In genomic region chr11:109795536-109795935, GRCm38 (mm10) we compare ENCODE assay signal across 39 mouse cellular contexts. TPM values are rescaled to one million over a fixed set of nuclear protein-coding genes. Genes with fewer than 3 reads are reported as not detected.
DNase-seq lines count a peak whose midpoint lies in the region; ATAC-seq and TF ChIP-seq lines count a peak whose summit lies in the region.
"Had no signal": no experiment of that assay in that cellular context is flagged by ENCODE, and none has a peak within 500 bp of the region (broad histone marks: within the 10 kb centered on the region; RNA-seq: fewer than 3 reads in every experiment).

No protein-coding gene starts in this region.

- H3K4me1 ChIP-seq in embryonic fibroblast, embryonic 13.5 days (ENCODE audit: control insufficient read depth, insufficient read depth, low read length) = peaks cover 3% of the 10 kb centered on the region; the same call in 1 of the 2 replicates
- no peaks in the 10 kb centered on the region for H3K4me1 ChIP-seq in neural tube, embryonic 15.5 days
- H3K4me1 ChIP-seq: forebrain, embryonic 10.5 days; forebrain, embryonic 15.5 days; heart, embryonic 13.5 days; hindbrain, embryonic 12.5 days; neural tube, embryonic 12.5 days; stomach, embryonic 15.5 days had no signal

- no peak for TF ChIP-seq CTCF in embryonic fibroblast, embryonic 13.5 days (IDR thresholded peaks at IDR 0.05; ENCODE audit: borderline replicate concordance, insufficient read depth, low read length)

- peak overlapping the region; percentile 88 for H3K27ac ChIP-seq in embryonic fibroblast, embryonic 13.5 days (ENCODE audit: insufficient read depth, low read length)
- H3K27ac ChIP-seq in neural tube, embryonic 15.5 days (replicated peaks) = no peak overlapping the region
- H3K27ac ChIP-seq: forebrain, embryonic 10.5 days; forebrain, embryonic 15.5 days; heart, embryonic 13.5 days; hindbrain, embryonic 12.5 days; hindbrain, postnatal 0 days; liver, embryonic 14.5 days; neural tube, embryonic 12.5 days; stomach, embryonic 15.5 days had no signal

- no peak overlapping the region for H3K4me3 ChIP-seq in embryonic fibroblast, embryonic 13.5 days (ENCODE audit: insufficient read depth, low read length)
- no peak overlapping the region for H3K4me3 ChIP-seq in neural tube, embryonic 15.5 days (replicated peaks)
- H3K4me3 ChIP-seq: forebrain, embryonic 10.5 days; forebrain, embryonic 15.5 days; heart, embryonic 13.5 days; hindbrain, embryonic 12.5 days; neural tube, embryonic 12.5 days; stomach, embryonic 15.5 days had no signal

- peak; percentile 58 for ATAC-seq in megakaryocyte progenitor cell, adult 5-6 weeks (replicated peaks; ENCODE audit: poor library complexity)
- no peak for ATAC-seq in neural tube, embryonic 15.5 days (ENCODE audit: low FRiP score)
- ATAC-seq: CD4-positive, CD25-positive, alpha-beta regulatory T cell, adult 4 months; forebrain, embryonic 15.5 days; hindbrain, postnatal 0 days; intestine, embryonic 16.5 days; midbrain, embryonic 16.5 days had no signal

- H3K9me3 ChIP-seq in neural tube, embryonic 15.5 days (replicated peaks) = no peaks in the 10 kb centered on the region
- H3K9me3 ChIP-seq: forebrain, embryonic 15.5 days; heart, embryonic 13.5 days; hindbrain, embryonic 12.5 days; neural tube, embryonic 12.5 days; stomach, embryonic 15.5 days had no signal

- no peak overlapping the region for H3K4me2 ChIP-seq in neural tube, embryonic 15.5 days
- H3K4me2 ChIP-seq: forebrain, embryonic 15.5 days; heart, embryonic 13.5 days; hindbrain, embryonic 12.5 days; midbrain, embryonic 11.5 days; neural tube, embryonic 12.5 days; stomach, embryonic 15.5 days had no signal

- TF ChIP-seq POLR2A in embryonic fibroblast, embryonic 13.5 days (IDR thresholded peaks at IDR 0.05; ENCODE audit: low read depth, low read length) = no peak

- no peaks in the 10 kb centered on the region for H3K36me3 ChIP-seq in neural tube, embryonic 15.5 days
- H3K36me3 ChIP-seq: forebrain, embryonic 10.5 days; forebrain, embryonic 15.5 days; heart, embryonic 13.5 days; hindbrain, embryonic 12.5 days; neural tube, embryonic 12.5 days; stomach, embryonic 15.5 days had no signal

- no peak overlapping the region for H3K9ac ChIP-seq in neural tube, embryonic 15.5 days (replicated peaks)
- H3K9ac ChIP-seq: forebrain, embryonic 15.5 days; heart, embryonic 13.5 days; hindbrain, embryonic 12.5 days; liver, embryonic 14.5 days; neural tube, embryonic 12.5 days; stomach, embryonic 15.5 days had no signal

- 78% methylated on average over 2 of the region's 2 CpGs for WGBS in neural tube, embryonic 15.5 days

- DNase-seq in 3134 (ENCODE audit: extremely low read depth, insufficient read length, low spot score) = peak; percentile 73
- peak; percentile 45 for DNase-seq in 416B (ENCODE audit: low read depth)
- no peak for DNase-seq in cerebellum, adult 11-12 months
- DNase-seq in urinary bladder, adult 18-20 months (ENCODE audit: low spot score in 2 of 2) = no peak
- DNase-seq: adrenal gland, postnatal 25 days; cerebellum, adult 18-20 months; cerebellum, postnatal 10 days; heart, postnatal 10 days; kidney, adult 8-10 months; kidney, postnatal 14 days; layer of hippocampus, adult 9-11 months; liver; lung, adult 2 months; lung, postnatal 14 days; right cerebral cortex, postnatal 25 days had no signal

- no peaks in the 10 kb centered on the region for H3K27me3 ChIP-seq in neural tube, embryonic 15.5 days (replicated peaks)
- H3K27me3 ChIP-seq: forebrain, embryonic 15.5 days; heart, embryonic 13.5 days; hindbrain, embryonic 12.5 days; neural tube, embryonic 12.5 days; stomach, embryonic 15.5 days had no signal

RNA-seq across cellular contexts. Expression of gene 1700012B07Rik, which starts 32.3 kb away (rescaled TPM):
- not detected in 2 replicates for polyA plus RNA-seq in embryonic fibroblast, embryonic 13.5 days (2011; ENCODE audit: insufficient read length, low read depth, missing spikeins)
- total RNA-seq in megakaryocyte progenitor cell, adult 5-6 weeks (2015) = not detected in 2 replicates
- not detected in 2 replicates for total RNA-seq in megakaryocyte progenitor cell, adult 5-6 weeks (2017)
- not detected in 2 replicates for polyA plus RNA-seq in neural tube, embryonic 15.5 days (2015; fragmentation: Nextera tagmentation; extraction: Ambion mirVana)
- total RNA-seq: adrenal gland, adult 18-20 months; adrenal gland, postnatal 25 days; gastrocnemius, adult 8-10 months; gastrocnemius, postnatal 4 days; heart, adult 8-10 months; heart, postnatal 10 days; hindbrain, postnatal 0 days; left cerebral cortex, adult 18-20 months; left cerebral cortex, postnatal 14 days; megakaryocyte, adult 5-6 weeks had no signal
- polyA plus RNA-seq: cortical plate, adult 2 months; forebrain, embryonic 10.5 days; forebrain, embryonic 15.5 days; heart, embryonic 13.5 days; hindbrain, embryonic 12.5 days; hindbrain, postnatal 0 days; intestine, embryonic 16.5 days; limb, embryonic 11.5 days; midbrain, embryonic 11.5 days; midbrain, embryonic 16.5 days; neural tube, embryonic 12.5 days; stomach, embryonic 15.5 days had no signal

Comparison
In these comparisons a context has a peak if more than half of its experiments do, and no peak if none do; other contexts are left out.
1. DNase-seq: peak in 3134 (single experiment) and 416B (single experiment); none in cerebellum, adult 11-12 months (single experiment) and urinary bladder, adult 18-20 months (0 of 2).